Mouse (Mus musculus): ENCODE data around the gene Apbb2. TPM values are rescaled to one million over a fixed set of nuclear protein-coding genes. Genes with fewer than 3 reads are reported as not detected.

The Apbb2 gene
- total and polyA plus RNA-seq, 3 experiments = 0.34 to 0.40 (median 0.34) TPM

DNA sequence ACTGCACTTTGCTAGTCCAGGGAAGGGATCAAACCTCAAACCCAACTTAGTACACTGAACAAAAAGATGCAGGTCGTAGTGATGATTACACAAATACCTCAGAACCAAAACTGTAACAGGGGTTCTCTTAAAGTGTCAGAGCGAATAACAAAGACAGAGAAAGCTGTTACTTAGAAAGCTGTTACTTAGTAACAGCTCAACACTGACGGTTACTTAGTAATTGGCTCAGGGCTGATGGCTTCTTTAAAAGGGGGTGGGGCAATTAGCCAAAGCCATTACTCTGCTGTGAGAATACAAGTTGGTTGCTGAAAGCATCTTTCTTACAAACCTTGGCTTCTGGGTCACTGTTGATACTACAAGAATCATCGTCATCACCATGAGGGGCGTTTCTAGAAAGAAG lies 227.3 kb downstream of the Apbb2 start:
- dilution Hi-C loops (cut with MboI; ENCODE audit: extremely low pct_ligation_motif_present, extremely low pct_unique_long_range_greater_than_20kb, low sequenced_read_pairs) (no loop called here), in situ Hi-C loops (cut with MboI; ENCODE audit: low pct_ligation_motif_present, low pct_unique_long_range_greater_than_20kb, low sequenced_read_pairs) (no loop called here)
- Histone ChIP-seq H3K9ac (ENCODE audit: insufficient read depth, low read depth) (no peak overlapping the region), H3K36me3 (replicated peaks in 1 of 2; ENCODE audit: control insufficient read depth in 1 of 2, insufficient read depth in 1 of 2, low read length in 1 of 2) (no peaks in the 10 kb centered on the region), H3K27me3 (replicated peaks) (no peaks in the 10 kb centered on the region), H3K4me1 (ENCODE audit: control insufficient read depth in 1 of 2, insufficient read depth in 2 of 2) (peaks cover 24 to 47% of the 10 kb centered on the region in 2 experiments), H3K79me2 (replicated peaks; ENCODE audit: control insufficient read depth, extremely low read depth, insufficient read depth, poor library complexity, severe bottlenecking) (no peaks in the 10 kb centered on the region), H3K4me2 (ENCODE audit: insufficient read depth, low read depth, poor library complexity, severe bottlenecking) (no peak overlapping the region), H3K27ac (ENCODE audit: insufficient read depth, low read depth) (no peak overlapping the region), H3K4me3 (replicated peaks in 1 of 3; ENCODE audit: low read depth in 2 of 3, low read length in 2 of 3, poor library complexity in 1 of 3) (no peak overlapping the region), H3K9me3 (replicated peaks; ENCODE audit: low read length) (no peaks in the 10 kb centered on the region)
- DNase-seq (ENCODE audit: extremely low read depth) = no peak
- TF ChIP-seq POLR2A (IDR thresholded peaks at IDR 0.05; ENCODE audit: low read depth, low read length) = no peak
- no peak for TF ChIP-seq BHLHE40 (IDR thresholded peaks at IDR 0.05; ENCODE audit: low read depth, low read length)
- TF ChIP-seq USF1 (IDR thresholded peaks at IDR 0.05; ENCODE audit: low read depth, low read length) = no peak
- TF ChIP-seq ELF1 (IDR thresholded peaks at IDR 0.05; ENCODE audit: low read depth, low read length) = no peak
- no peak for TF ChIP-seq MXI1 (IDR thresholded peaks at IDR 0.05; ENCODE audit: low read depth, low read length)
- TF ChIP-seq MAX (IDR thresholded peaks at IDR 0.05; ENCODE audit: low read length) = no peak
- TF ChIP-seq IRF4 (IDR thresholded peaks at IDR 0.05; ENCODE audit: low read depth, low read length) = no peak
- no peak for TF ChIP-seq POLR2AphosphoS2 (IDR thresholded peaks at IDR 0.05; ENCODE audit: low read depth, low read length)
- TF ChIP-seq MYC (IDR thresholded peaks at IDR 0.05; ENCODE audit: low read depth, low read length) = no peak
- TF ChIP-seq GABPA (IDR thresholded peaks at IDR 0.05; ENCODE audit: insufficient replicate concordance, low read depth, low read length) = no peak
- no peak for TF ChIP-seq JUN (IDR thresholded peaks at IDR 0.05; ENCODE audit: insufficient read depth, low read depth, low read length)
- no peak for TF ChIP-seq ZC3H11A (IDR thresholded peaks at IDR 0.05; ENCODE audit: low read depth, low read length)
- TF ChIP-seq ZNF384 (IDR thresholded peaks at IDR 0.05; ENCODE audit: low read depth, low read length) = no peak
- no peak for TF ChIP-seq RAD21 (IDR thresholded peaks at IDR 0.05; ENCODE audit: low read depth, low read length)
- TF ChIP-seq EP300 (IDR thresholded peaks at IDR 0.05; ENCODE audit: low read length) = no peak
- TF ChIP-seq HCFC1 (IDR thresholded peaks at IDR 0.05; ENCODE audit: low read depth, low read length) = no peak

DNA sequence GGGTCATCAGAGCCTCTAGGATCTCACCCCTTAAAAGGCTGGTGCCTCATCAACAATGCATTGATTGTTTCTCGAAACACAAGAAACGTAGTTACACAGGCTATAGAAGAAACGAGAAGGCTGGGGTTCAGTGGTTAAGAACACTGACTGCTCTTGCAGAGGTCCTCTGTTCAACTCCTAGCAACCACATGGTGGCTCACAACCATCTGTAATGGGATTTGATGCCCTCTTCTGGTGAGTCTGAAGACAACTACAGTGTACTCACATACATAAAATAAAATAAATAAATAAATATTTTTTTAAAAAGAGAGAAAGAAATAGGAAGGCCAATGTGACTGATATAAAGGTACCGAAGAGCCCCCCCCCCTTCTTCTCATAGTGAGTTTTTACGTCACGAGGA lies 228.0 kb downstream of the Apbb2 start:
- no peak for DNase-seq (ENCODE audit: extremely low read depth)

More for the DNA sequence above, 228.0 kb downstream of the Apbb2 start:
- Histone ChIP-seq H3K27me3 (replicated peaks) (no peaks in the 10 kb centered on the region), H3K9me3 (replicated peaks; ENCODE audit: low read length) (no peaks in the 10 kb centered on the region), H3K79me2 (replicated peaks; ENCODE audit: control insufficient read depth, extremely low read depth, insufficient read depth, poor library complexity, severe bottlenecking) (no peaks in the 10 kb centered on the region), H3K4me1 (ENCODE audit: control insufficient read depth in 1 of 2, insufficient read depth in 2 of 2) (peaks cover 24 to 53% of the 10 kb centered on the region in 2 experiments), H3K9ac (ENCODE audit: insufficient read depth, low read depth) (no peak overlapping the region), H3K4me2 (ENCODE audit: insufficient read depth, low read depth, poor library complexity, severe bottlenecking) (no peak overlapping the region), H3K36me3 (replicated peaks in 1 of 2; ENCODE audit: control insufficient read depth in 1 of 2, insufficient read depth in 1 of 2, low read length in 1 of 2) (no peaks in the 10 kb centered on the region), H3K4me3 (replicated peaks in 1 of 3; ENCODE audit: low read depth in 2 of 3, low read length in 2 of 3, poor library complexity in 1 of 3) (no peak overlapping the region), H3K27ac (ENCODE audit: insufficient read depth, low read depth) (no peak overlapping the region)
- TF ChIP-seq MAX (IDR thresholded peaks at IDR 0.05; ENCODE audit: low read length) (no peak), MYC (IDR thresholded peaks at IDR 0.05; ENCODE audit: low read depth, low read length) (0 out of 2 replicates have a peak, but pooled peaks have one; percentile 48), ZNF384 (IDR thresholded peaks at IDR 0.05; ENCODE audit: low read depth, low read length) (no peak), CTCF (conservative IDR thresholded peaks at IDR 0.05 in 1 of 2, IDR thresholded peaks at IDR 0.05 in 1 of 2; ENCODE audit: low read depth in 2 of 2, low read length in 2 of 2) (peak in 1 of 2 experiments; percentile 69; a peak in 2 of 4 replicates), ELF1 (IDR thresholded peaks at IDR 0.05; ENCODE audit: low read depth, low read length) (no peak), MEF2A (IDR thresholded peaks at IDR 0.05; ENCODE audit: borderline replicate concordance, low read depth, low read length) (no peak), E2F4 (IDR thresholded peaks at IDR 0.05; ENCODE audit: insufficient replicate concordance, low read depth, low read length) (no peak), ZC3H11A (IDR thresholded peaks at IDR 0.05; ENCODE audit: low read depth, low read length) (no peak), RCOR1 (conservative IDR thresholded peaks at IDR 0.05; ENCODE audit: low read depth, low read length) (no peak), POLR2A (IDR thresholded peaks at IDR 0.05; ENCODE audit: low read depth, low read length) (no peak), HCFC1 (IDR thresholded peaks at IDR 0.05; ENCODE audit: low read depth, low read length) (no peak), JUND (conservative IDR thresholded peaks at IDR 0.05; ENCODE audit: low read depth, low read length) (no peak), MAZ (IDR thresholded peaks at IDR 0.05; ENCODE audit: low read depth, low read length) (no peak), SMC3 (IDR thresholded peaks at IDR 0.05; ENCODE audit: low read depth, low read length) (0 out of 2 replicates have a peak, but pooled peaks have one; percentile 6), ZKSCAN1 (IDR thresholded peaks at IDR 0.05; ENCODE audit: borderline replicate concordance, low read depth, low read length) (no peak), USF2 (conservative IDR thresholded peaks at IDR 0.05; ENCODE audit: low read depth, low read length) (no peak), EP300 (IDR thresholded peaks at IDR 0.05; ENCODE audit: low read length) (no peak)
- dilution Hi-C loops (cut with MboI; ENCODE audit: extremely low pct_ligation_motif_present, extremely low pct_unique_long_range_greater_than_20kb, low sequenced_read_pairs) (no loop called here), in situ Hi-C loops (cut with MboI; ENCODE audit: low pct_ligation_motif_present, low pct_unique_long_range_greater_than_20kb, low sequenced_read_pairs) (no loop called here)

Measured in CH12.LX (cell line).